Mouse (Mus musculus): ENCODE measurements at regions not wholly inside any gene's neighbourhood (a gene's known extent, or its start where the extent isn't known, plus 50 kb on each side); places are given as distances from the start of the nearest gene placed in this dataset.

DNA sequence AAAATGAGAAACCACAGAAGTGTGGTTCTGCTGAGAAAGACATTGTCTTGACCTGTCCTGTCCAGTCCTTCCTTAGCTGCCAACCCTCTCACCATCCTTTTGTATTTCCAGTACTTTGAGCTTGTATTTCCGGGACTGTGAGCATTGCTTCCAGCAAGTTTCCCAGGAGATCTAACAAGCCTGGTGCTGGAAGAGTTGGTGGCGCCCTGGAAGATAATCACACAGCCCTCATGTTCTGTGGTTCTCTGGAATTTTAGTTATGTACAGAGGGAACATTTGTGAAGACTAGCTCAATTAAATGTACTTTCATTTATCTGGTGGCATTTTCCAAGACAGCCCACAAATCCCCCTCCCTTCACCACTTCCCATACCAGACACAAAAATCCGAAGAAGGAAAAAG, 560.5 kb upstream of the Id4 start:
- no peak for TF ChIP-seq EP300 (optimal IDR thresholded peaks at IDR 0.05)
- TF ChIP-seq CTCF (IDR thresholded peaks at IDR 0.05; ENCODE audit: low read depth), result no peak
